Mouse (Mus musculus) C2C12 (cell line): ENCODE data around the gene Dph1.

Experiments used
- CTCF ChIP-seq: IDR thresholded peaks from one replicate; pipeline ENCODE4 v1.5.1; 2011; ENCODE audit not compliant: control insufficient read depth, insufficient read depth, insufficient read length
- MAX ChIP-seq: IDR thresholded peaks from one replicate; pipeline ENCODE4 v1.6.1; 2011; ENCODE audit warnings: mild to moderate bottlenecking, control low read depth
- MYOD1 ChIP-seq: IDR thresholded peaks from one replicate; pipeline ENCODE4 v1.6.1; 2011; ENCODE audit warnings: low read depth; ENCODE audit not compliant: control insufficient read depth, insufficient read length
- MYOG ChIP-seq: IDR thresholded peaks from one replicate; pipeline ENCODE4 v1.6.1; 2011; ENCODE audit not compliant: control insufficient read depth, insufficient read length; ENCODE audit errors: extremely low read depth
- USF1 ChIP-seq: IDR thresholded peaks from one replicate; pipeline ENCODE4 v1.6.1; 2011; ENCODE audit warnings: low read depth, mild to moderate bottlenecking, control low read depth, moderate library complexity

- TF ChIP-seq USF1 (no peak), CTCF (no peak), MAX (no peak), MYOD1 (no peak), MYOG (no peak)
These were observed 35.1 kb downstream of the Dph1 start for GRCm38 (mm10) chr11:75155985-75156384.
